Mouse (Mus musculus) liver, embryonic 11.5 days (tissue): Measurements from ENCODE around the gene Gm47841. TPM values are rescaled to one million over a fixed set of nuclear protein-coding genes. Genes with fewer than 3 reads are reported as not detected.

Experiments
- ATAC-seq: fragments of 200-750 bp; cut with Nextera tagmentation; replicated peaks from 2 replicates; pipeline ENCODE4 v1.8.0; 2017; ENCODE audit warnings: moderate number of reproducible peaks, mild to moderate bottlenecking, moderate TSS enrichment, moderate library complexity; ENCODE audit not compliant: low FRiP score
- DNase-seq: peaks from one replicate; pipeline ENCODE4 v3.0.0-alpha.2; 2017; ENCODE audit warnings: low spot score
- H3K27ac ChIP-seq: fragments of 300-500 bp; sonication (generic); 2 replicates; pipeline ENCODE4 v1.5.1; 2014; ENCODE audit warnings: mild to moderate bottlenecking, low read depth, low read length, control low read depth
- H3K27me3 ChIP-seq: fragments of 300-500 bp; sonication (generic); replicated peaks from 2 replicates; pipeline ENCODE4 v1.6.1; 2014; ENCODE audit warnings: low read length, mixed read lengths; ENCODE audit not compliant: control insufficient read depth, insufficient read depth
- H3K36me3 ChIP-seq: fragments of 300-500 bp; sonication (generic); 2 replicates; pipeline ENCODE4 v1.6.1; 2014; ENCODE audit warnings: mild to moderate bottlenecking, low read length, moderate library complexity, mixed read lengths; ENCODE audit not compliant: control insufficient read depth, insufficient read depth
- H3K4me1 ChIP-seq: fragments of 300-500 bp; sonication (generic); replicated peaks from 2 replicates; pipeline ENCODE4 v1.6.1; 2014; ENCODE audit warnings: low read length, mixed read lengths; ENCODE audit not compliant: control insufficient read depth, insufficient read depth
- H3K4me2 ChIP-seq: fragments of 300-500 bp; sonication (generic); 2 replicates; pipeline ENCODE4 v1.6.1; 2014; ENCODE audit warnings: mild to moderate bottlenecking, control low read depth, moderate library complexity
- H3K4me3 ChIP-seq: fragments of 300-500 bp; sonication (generic); 2 replicates; pipeline ENCODE4 v1.5.1; 2014; ENCODE audit warnings: low read depth, low read length, control low read depth
- H3K9ac ChIP-seq: fragments of 300-500 bp; sonication (generic); 2 replicates; pipeline ENCODE4 v1.6.1; 2014; ENCODE audit warnings: low read depth, low read length, control low read depth
- H3K9me3 ChIP-seq: fragments of 300-500 bp; sonication (generic); 2 replicates; pipeline ENCODE4 v1.6.1; 2016; ENCODE audit warnings: low read length, inconsistent platforms, mixed read lengths; ENCODE audit not compliant: control insufficient read depth
- WGBS: fragments of 180-500 bp; shearing (Covaris S2); extraction: QIAGEN DNeasy Blood & Tissue Kit; methylation state at CpG from one replicate; pipeline ENCODE4 v1.1.7; 2014; 5-methylcytosine and 5-hydroxymethylcytosine counted together
- polyA plus RNA-seq: library from polyadenylated mRNA; unstranded; fragments of >200 nt; fragmentation: Nextera tagmentation; extraction: Ambion mirVana; gene quantifications from 2 replicates; pipeline ENCODE4 v1.2.1, GENCODE M21; 2014

The Gm47841 gene
- polyA plus RNA-seq, 1 experiment from 2014 or later, result not detected

- H3K4me2 ChIP-seq, result no peak overlapping the region
- H3K36me3 ChIP-seq, result no peaks in the 10 kb centered on the region
- no peaks in the 10 kb centered on the region for H3K9me3 ChIP-seq
- DNase-seq, result no peak
- 72% methylated on average over 8 of the region's 8 CpGs for WGBS
- peaks cover 8% of the 10 kb centered on the region; the same call in 1 of the 2 replicates for H3K27me3 ChIP-seq
- no peak for ATAC-seq
- no peak overlapping the region for H3K4me3 ChIP-seq
- no peak overlapping the region for H3K27ac ChIP-seq
- no peak overlapping the region for H3K9ac ChIP-seq
- H3K4me1 ChIP-seq, result no peaks in the 10 kb centered on the region; the same call in 1 of the 2 replicates
These were observed 41.5 kb downstream of the Gm47841 start for GRCm38 (mm10) chr15:101005717-101006116.

- Histone ChIP-seq H3K36me3 (no peaks in the 10 kb centered on the region), H3K4me3 (no peak overlapping the region), H3K9me3 (no peaks in the 10 kb centered on the region), H3K27ac (no peak overlapping the region), H3K4me2 (no peak overlapping the region), H3K4me1 (no peaks in the 10 kb centered on the region; the same call in 1 of the 2 replicates), H3K27me3 (peaks cover 8% of the 10 kb centered on the region; the same call in 1 of the 2 replicates), H3K9ac (no peak overlapping the region)
- ATAC-seq (no peak), DNase-seq (no peak)
- WGBS, result 63% methylated on average over 3 of the region's 3 CpGs
These were observed 42.7 kb downstream of the Gm47841 start for GRCm38 (mm10) chr15:101004538-101004937.

GRCm38 (mm10) chr15:101002466-101002865, 44.7 kb downstream of the Gm47841 start:
- ATAC-seq (no peak), DNase-seq (no peak)
- H3K9ac ChIP-seq, result no peak overlapping the region
- H3K4me1 ChIP-seq, result no peaks in the 10 kb centered on the region; the same call in 1 of the 2 replicates
- no peak overlapping the region for H3K4me2 ChIP-seq
- H3K27me3 ChIP-seq, result peaks cover 8% of the 10 kb centered on the region; the same call in 1 of the 2 replicates
- no peak overlapping the region for H3K4me3 ChIP-seq
- WGBS, result 76% methylated on average over 3 of the region's 3 CpGs
- no peaks in the 10 kb centered on the region for H3K9me3 ChIP-seq
- no peaks in the 10 kb centered on the region for H3K36me3 ChIP-seq
- no peak overlapping the region for H3K27ac ChIP-seq

GRCm38 (mm10) chr15:101001685-101002084, 45.5 kb downstream of the Gm47841 start:
- Histone ChIP-seq H3K27me3 (peaks cover 8% of the 10 kb centered on the region; the same call in 1 of the 2 replicates), H3K36me3 (no peaks in the 10 kb centered on the region), H3K27ac (no peak overlapping the region), H3K4me3 (no peak overlapping the region), H3K4me2 (no peak overlapping the region), H3K4me1 (no peaks in the 10 kb centered on the region; the same call in 1 of the 2 replicates), H3K9me3 (no peaks in the 10 kb centered on the region), H3K9ac (no peak overlapping the region)
- 91% methylated on average over 1 of the region's 1 CpGs for WGBS
- ATAC-seq (no peak), DNase-seq (no peak)

- Histone ChIP-seq H3K27ac (no peak overlapping the region), H3K4me1 (no peaks in the 10 kb centered on the region), H3K27me3 (no peaks in the 10 kb centered on the region; the same call in 1 of the 2 replicates), H3K4me2 (no peak overlapping the region), H3K9me3 (no peaks in the 10 kb centered on the region), H3K9ac (no peak overlapping the region), H3K36me3 (no peaks in the 10 kb centered on the region), H3K4me3 (no peak overlapping the region)
- DNase-seq, result no peak
- ATAC-seq, result no peak
- WGBS, result 25% methylated on average over 4 of the region's 4 CpGs
These were observed 50.1 kb downstream of the Gm47841 start for GRCm38 (mm10) chr15:100997090-100997489.

Other genes starting within 250 kb of the Gm47841 start
- 0.71 and 0.73 TPM in 2 replicates for gene Scn8a, start 177.5 kb downstream of the Gm47841 start, polyA plus RNA-seq
- gene Fignl2, start 31.2 kb upstream of the Gm47841 start, polyA plus RNA-seq, result 0.27 and 0.40 TPM in 2 replicates
- not detected in 2 replicates for gene Ankrd33, start 68.4 kb upstream of the Gm47841 start, polyA plus RNA-seq
- 2.5 TPM in 2 replicates for gene Acvrl1, start 81.1 kb upstream of the Gm47841 start, polyA plus RNA-seq
- gene Acvr1b, start 126.7 kb upstream of the Gm47841 start, polyA plus RNA-seq, result 4.2 and 4.4 TPM in 2 replicates
- gene Grasp, start 176.8 kb upstream of the Gm47841 start, polyA plus RNA-seq, result 1.5 and 1.7 TPM in 2 replicates
- gene Nr4a1, start 206.9 kb upstream of the Gm47841 start, polyA plus RNA-seq, result 1.8 and 2.4 TPM in 2 replicates
- gene Atg101, start 236.9 kb upstream of the Gm47841 start, polyA plus RNA-seq, result 52.6 and 54.9 TPM in 2 replicates
- gene 6030408B16Rik, start 245.8 kb upstream of the Gm47841 start, polyA plus RNA-seq, result 0.58 and 0.94 TPM in 2 replicates